Mouse (Mus musculus): ENCODE measurements at regions not wholly inside any gene's neighbourhood (a gene's known extent, or its start where the extent isn't known, plus 50 kb on each side); places are given as distances from the start of the nearest gene placed in this dataset.

DNA sequence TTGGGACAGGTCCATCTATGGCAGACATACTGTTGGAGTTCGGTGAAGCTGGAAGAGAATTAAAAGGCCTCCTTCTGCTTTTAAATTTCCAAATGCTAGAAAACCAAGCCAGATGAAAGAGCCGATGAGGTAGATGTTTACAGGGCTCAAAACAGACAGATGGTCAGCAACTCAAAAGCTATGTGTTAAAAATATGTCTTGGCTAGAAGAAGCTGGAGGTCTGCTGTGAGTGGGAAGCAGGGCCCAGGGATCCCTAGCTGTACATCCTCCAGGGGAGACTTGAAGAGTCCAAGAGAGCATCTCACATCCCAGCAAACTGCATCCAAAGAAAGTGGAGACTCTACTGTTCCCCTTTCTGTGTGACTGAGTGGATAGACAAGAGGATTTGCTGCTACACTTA lies 526.5 kb upstream of the Id2 start:
- ATAC-seq (replicated peaks; ENCODE audit: low FRiP score) = no peak
- Histone ChIP-seq H3K27ac (ENCODE audit: low read depth, low read length) (no peak overlapping the region), H3K4me1 (replicated peaks; ENCODE audit: control insufficient read depth, insufficient read depth, low read length) (no peaks in the 10 kb centered on the region), H3K9me3 (ENCODE audit: control insufficient read depth, low read length) (no peaks in the 10 kb centered on the region), H3K27me3 (replicated peaks; ENCODE audit: control insufficient read depth, insufficient read depth, low read length) (no peaks in the 10 kb centered on the region), H3K9ac (ENCODE audit: low read depth, low read length) (no peak overlapping the region), H3K4me2 (no peak overlapping the region), H3K4me3 (ENCODE audit: low read depth, low read length) (no peak overlapping the region), H3K36me3 (ENCODE audit: control insufficient read depth, insufficient read depth, low read length) (no peaks in the 10 kb centered on the region)
- no peak for DNase-seq (ENCODE audit: low spot score)
- 87% methylated on average over 2 of the region's 2 CpGs for WGBS

DNA sequence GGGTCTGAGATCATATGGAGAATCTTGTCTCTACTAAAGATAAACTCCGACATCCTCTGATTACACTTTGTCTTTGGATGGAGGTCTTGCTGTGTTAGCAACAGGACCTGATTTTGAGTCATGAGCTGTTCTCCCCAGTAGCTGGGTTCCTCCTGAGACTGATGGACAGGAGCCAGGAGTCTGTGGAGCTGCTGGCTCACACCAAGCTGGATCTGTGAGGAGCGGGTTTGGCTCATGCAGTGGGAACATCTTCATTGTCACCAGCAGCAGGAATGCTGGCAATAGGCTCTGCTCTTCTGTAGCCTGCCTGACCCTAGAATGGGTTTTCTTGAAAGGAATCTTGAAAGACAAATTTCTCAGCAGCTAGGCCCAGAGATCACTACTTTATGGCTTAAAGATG lies 524.2 kb upstream of the Id2 start:
- DNase-seq (ENCODE audit: low spot score) (no peak), ATAC-seq (replicated peaks; ENCODE audit: low FRiP score) (no peak)
- Histone ChIP-seq H3K4me3 (ENCODE audit: low read depth, low read length) (no peak overlapping the region), H3K9me3 (ENCODE audit: control insufficient read depth, low read length) (no peaks in the 10 kb centered on the region), H3K9ac (ENCODE audit: low read depth, low read length) (no peak overlapping the region), H3K4me2 (no peak overlapping the region), H3K36me3 (ENCODE audit: control insufficient read depth, insufficient read depth, low read length) (no peaks in the 10 kb centered on the region), H3K4me1 (replicated peaks; ENCODE audit: control insufficient read depth, insufficient read depth, low read length) (no peaks in the 10 kb centered on the region), H3K27ac (ENCODE audit: low read depth, low read length) (no peak overlapping the region), H3K27me3 (replicated peaks; ENCODE audit: control insufficient read depth, insufficient read depth, low read length) (no peaks in the 10 kb centered on the region)
- 88% methylated on average over 2 of the region's 2 CpGs for WGBS

DNA sequence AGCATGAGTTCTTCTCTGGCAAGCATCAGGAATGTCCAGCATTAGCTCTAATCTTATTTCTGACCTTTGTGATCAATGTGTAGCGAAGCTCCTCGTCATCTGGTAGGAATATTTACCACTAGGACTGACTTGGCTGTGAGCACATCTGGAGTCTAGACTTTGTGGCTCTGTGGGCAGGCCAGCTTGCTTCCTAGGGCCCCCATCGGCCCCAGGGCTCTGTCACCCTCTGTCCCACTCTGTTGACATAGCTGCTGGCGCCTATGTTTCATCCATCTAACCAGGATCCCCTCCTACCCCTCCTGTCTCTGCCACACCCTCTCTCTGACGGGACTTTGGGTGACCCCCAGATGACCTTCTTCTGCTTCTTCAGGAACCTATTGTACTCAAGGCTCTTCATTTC lies 520.6 kb upstream of the Id2 start:
- ATAC-seq (replicated peaks; ENCODE audit: low FRiP score) = no peak
- 43% methylated on average over 5 of the region's 5 CpGs for WGBS
- DNase-seq (ENCODE audit: low spot score) = no peak

DNA sequence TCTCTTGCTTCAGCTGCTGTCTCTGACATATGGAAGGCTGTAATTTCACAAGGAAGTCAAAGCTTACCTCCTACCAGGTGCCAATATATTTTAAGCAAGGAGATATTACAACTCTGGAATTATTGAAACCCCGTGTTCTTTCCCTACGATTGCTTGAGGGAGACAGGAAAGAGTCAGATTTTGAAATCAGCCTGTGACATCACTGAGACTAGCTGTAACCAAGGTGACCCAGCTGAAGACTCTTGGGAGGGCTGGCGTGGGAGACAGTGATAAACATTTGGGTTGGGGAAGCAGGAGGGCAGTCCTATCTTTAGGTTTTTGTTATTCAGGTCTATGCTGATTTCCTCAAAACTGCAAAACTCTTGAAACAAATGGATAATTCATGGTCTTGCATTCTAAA lies 518.4 kb upstream of the Id2 start:
- Histone ChIP-seq H3K36me3 (ENCODE audit: control insufficient read depth, insufficient read depth, low read length) (no peaks in the 10 kb centered on the region), H3K27ac (ENCODE audit: low read depth, low read length) (no peak overlapping the region), H3K9ac (ENCODE audit: low read depth, low read length) (no peak overlapping the region), H3K4me1 (replicated peaks; ENCODE audit: control insufficient read depth, insufficient read depth, low read length) (no peaks in the 10 kb centered on the region), H3K9me3 (ENCODE audit: control insufficient read depth, low read length) (no peaks in the 10 kb centered on the region), H3K4me3 (ENCODE audit: low read depth, low read length) (no peak overlapping the region), H3K27me3 (replicated peaks; ENCODE audit: control insufficient read depth, insufficient read depth, low read length) (no peaks in the 10 kb centered on the region), H3K4me2 (no peak overlapping the region)
- 55% methylated on average over 3 of the region's 3 CpGs for WGBS
- ATAC-seq (replicated peaks; ENCODE audit: low FRiP score) = no peak
- no peak for DNase-seq (ENCODE audit: low spot score)

More for the DNA sequence above, 520.6 kb upstream of the Id2 start:
- H3K36me3 ChIP-seq (ENCODE audit: control insufficient read depth, insufficient read depth, low read length) = no peaks in the 10 kb centered on the region
- H3K27me3 ChIP-seq (replicated peaks; ENCODE audit: control insufficient read depth, insufficient read depth, low read length) = no peaks in the 10 kb centered on the region
- no peak overlapping the region for H3K4me3 ChIP-seq (ENCODE audit: low read depth, low read length)
- no peak overlapping the region for H3K9ac ChIP-seq (ENCODE audit: low read depth, low read length)
- no peak overlapping the region for H3K4me2 ChIP-seq
- no peaks in the 10 kb centered on the region for H3K4me1 ChIP-seq (replicated peaks; ENCODE audit: control insufficient read depth, insufficient read depth, low read length)
- H3K27ac ChIP-seq (ENCODE audit: low read depth, low read length) = no peak overlapping the region
- H3K9me3 ChIP-seq (ENCODE audit: control insufficient read depth, low read length) = no peaks in the 10 kb centered on the region

DNA sequence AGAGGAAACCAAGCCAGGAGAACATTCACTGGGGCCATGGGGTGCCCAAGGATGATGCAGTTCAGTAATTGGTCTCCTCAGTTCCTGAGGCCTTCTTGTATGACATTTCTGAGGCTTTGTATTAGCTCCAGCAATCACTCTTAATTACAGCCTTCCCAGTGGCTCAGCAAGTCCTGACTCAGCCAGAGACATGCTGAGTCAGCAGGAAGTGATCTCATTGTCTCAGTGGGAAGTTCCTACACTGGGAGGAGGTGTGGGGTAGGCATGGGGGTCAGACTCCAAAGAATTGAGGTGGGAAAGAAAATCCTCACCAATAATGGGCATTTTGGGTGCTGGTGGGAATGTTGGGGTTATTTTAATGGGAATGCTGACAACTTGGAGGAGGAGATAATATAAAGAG lies 516.5 kb upstream of the Id2 start:
- no peak overlapping the region for H3K4me2 ChIP-seq
- no peaks in the 10 kb centered on the region for H3K36me3 ChIP-seq (ENCODE audit: control insufficient read depth, insufficient read depth, low read length)
- no peak overlapping the region for H3K27ac ChIP-seq (ENCODE audit: low read depth, low read length)
- DNase-seq (ENCODE audit: low spot score) = no peak
- no peaks in the 10 kb centered on the region for H3K27me3 ChIP-seq (replicated peaks; ENCODE audit: control insufficient read depth, insufficient read depth, low read length)
- H3K4me3 ChIP-seq (ENCODE audit: low read depth, low read length) = no peak overlapping the region
- H3K4me1 ChIP-seq (replicated peaks; ENCODE audit: control insufficient read depth, insufficient read depth, low read length) = no peaks in the 10 kb centered on the region
- H3K9me3 ChIP-seq (ENCODE audit: control insufficient read depth, low read length) = no peaks in the 10 kb centered on the region
- ATAC-seq (replicated peaks; ENCODE audit: low FRiP score) = no peak
- no peak overlapping the region for H3K9ac ChIP-seq (ENCODE audit: low read depth, low read length)

DNA sequence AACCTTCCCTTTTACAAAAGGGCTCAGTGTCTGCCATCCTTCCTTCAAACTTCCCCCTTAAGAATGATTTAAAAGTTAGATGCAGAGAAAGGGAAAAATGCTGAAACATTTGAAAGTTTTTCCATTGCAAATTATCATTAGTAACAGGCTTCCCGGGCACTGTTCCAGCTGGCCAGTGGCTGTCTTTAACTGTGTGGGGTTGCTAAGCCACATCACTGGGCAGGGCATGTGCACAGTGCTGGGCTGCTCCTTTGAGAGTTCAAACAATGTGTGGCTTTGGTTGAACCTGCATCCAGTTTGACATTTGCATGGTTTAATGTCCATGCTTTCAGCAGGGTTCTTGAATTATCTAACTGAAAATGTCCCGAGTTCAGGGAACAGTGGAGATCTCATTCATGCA lies 512.1 kb upstream of the Id2 start:
- WGBS = 68% methylated on average over 2 of the region's 2 CpGs
- no peaks in the 10 kb centered on the region for H3K9me3 ChIP-seq (ENCODE audit: control insufficient read depth, low read length)
- DNase-seq (ENCODE audit: low spot score) (no peak), ATAC-seq (replicated peaks; ENCODE audit: low FRiP score) (no peak)
- H3K4me1 ChIP-seq (replicated peaks; ENCODE audit: control insufficient read depth, insufficient read depth, low read length) = no peaks in the 10 kb centered on the region
- H3K36me3 ChIP-seq (ENCODE audit: control insufficient read depth, insufficient read depth, low read length) = no peaks in the 10 kb centered on the region
- H3K4me2 ChIP-seq = no peak overlapping the region
- H3K9ac ChIP-seq (ENCODE audit: low read depth, low read length) = no peak overlapping the region
- no peaks in the 10 kb centered on the region for H3K27me3 ChIP-seq (replicated peaks; ENCODE audit: control insufficient read depth, insufficient read depth, low read length)
- H3K27ac ChIP-seq (ENCODE audit: low read depth, low read length) = no peak overlapping the region
- no peak overlapping the region for H3K4me3 ChIP-seq (ENCODE audit: low read depth, low read length)

DNA sequence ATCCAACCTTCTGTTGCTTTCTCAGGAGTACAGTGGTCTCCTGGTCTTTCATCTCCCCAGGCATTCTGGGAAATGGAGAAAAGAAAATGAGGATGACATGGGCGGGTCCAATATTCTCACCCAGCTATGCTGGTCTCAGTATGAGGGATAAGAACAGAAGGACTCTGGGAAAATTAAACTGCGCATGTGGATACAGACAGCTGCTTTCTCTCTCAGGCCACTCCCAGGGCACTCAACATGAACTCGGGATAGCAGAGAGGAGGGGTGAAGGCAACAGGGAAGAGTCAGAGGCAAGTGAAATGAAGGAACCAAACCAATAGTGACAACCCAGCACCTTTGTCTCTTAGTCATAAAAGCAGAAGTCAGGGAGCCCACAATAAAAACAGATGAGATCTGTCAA lies 508.5 kb upstream of the Id2 start:
- no peaks in the 10 kb centered on the region for H3K4me1 ChIP-seq (replicated peaks; ENCODE audit: control insufficient read depth, insufficient read depth, low read length)
- no peak for DNase-seq (ENCODE audit: low spot score)
- no peak overlapping the region for H3K4me3 ChIP-seq (ENCODE audit: low read depth, low read length)
- H3K27ac ChIP-seq (ENCODE audit: low read depth, low read length) = no peak overlapping the region
- no peak overlapping the region for H3K4me2 ChIP-seq
- H3K36me3 ChIP-seq (ENCODE audit: control insufficient read depth, insufficient read depth, low read length) = no peaks in the 10 kb centered on the region
- no peak for ATAC-seq (replicated peaks; ENCODE audit: low FRiP score)
- no peaks in the 10 kb centered on the region for H3K9me3 ChIP-seq (ENCODE audit: control insufficient read depth, low read length)
- WGBS = 74% methylated on average over 3 of the region's 3 CpGs
- no peak overlapping the region for H3K9ac ChIP-seq (ENCODE audit: low read depth, low read length)
- H3K27me3 ChIP-seq (replicated peaks; ENCODE audit: control insufficient read depth, insufficient read depth, low read length) = no peaks in the 10 kb centered on the region

DNA sequence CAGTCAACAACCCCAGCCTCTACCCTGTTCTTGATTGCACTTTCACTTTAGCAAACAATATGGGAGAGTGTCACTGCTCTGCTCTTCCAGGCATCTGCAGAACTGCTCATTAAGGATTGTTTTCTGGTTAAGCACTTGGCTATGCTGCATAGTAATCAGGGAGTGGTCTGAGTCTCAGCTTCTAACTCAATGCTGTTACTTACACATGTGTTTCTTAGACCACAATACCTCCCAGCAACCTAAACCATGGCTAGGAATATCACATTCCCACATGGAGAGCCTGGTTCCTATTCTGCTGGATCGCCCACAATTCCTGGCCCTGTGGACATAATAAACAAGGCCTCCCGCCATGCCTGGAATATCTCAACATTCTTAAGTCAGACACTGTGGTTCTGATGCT lies 493.3 kb upstream of the Id2 start:
- no peak overlapping the region for H3K4me3 ChIP-seq (ENCODE audit: low read depth, low read length)
- no peaks in the 10 kb centered on the region for H3K36me3 ChIP-seq (ENCODE audit: control insufficient read depth, insufficient read depth, low read length)
- ATAC-seq (replicated peaks; ENCODE audit: low FRiP score) (no peak), DNase-seq (ENCODE audit: low spot score) (no peak)
- no peak overlapping the region for H3K4me2 ChIP-seq
- H3K27ac ChIP-seq (ENCODE audit: low read depth, low read length) = no peak overlapping the region
- no peaks in the 10 kb centered on the region for H3K9me3 ChIP-seq (ENCODE audit: control insufficient read depth, low read length)
- no peaks in the 10 kb centered on the region for H3K4me1 ChIP-seq (replicated peaks; ENCODE audit: control insufficient read depth, insufficient read depth, low read length)
- H3K9ac ChIP-seq (ENCODE audit: low read depth, low read length) = no peak overlapping the region
- WGBS = 81% methylated on average over 2 of the region's 2 CpGs
- H3K27me3 ChIP-seq (replicated peaks; ENCODE audit: control insufficient read depth, insufficient read depth, low read length) = no peaks in the 10 kb centered on the region

DNA sequence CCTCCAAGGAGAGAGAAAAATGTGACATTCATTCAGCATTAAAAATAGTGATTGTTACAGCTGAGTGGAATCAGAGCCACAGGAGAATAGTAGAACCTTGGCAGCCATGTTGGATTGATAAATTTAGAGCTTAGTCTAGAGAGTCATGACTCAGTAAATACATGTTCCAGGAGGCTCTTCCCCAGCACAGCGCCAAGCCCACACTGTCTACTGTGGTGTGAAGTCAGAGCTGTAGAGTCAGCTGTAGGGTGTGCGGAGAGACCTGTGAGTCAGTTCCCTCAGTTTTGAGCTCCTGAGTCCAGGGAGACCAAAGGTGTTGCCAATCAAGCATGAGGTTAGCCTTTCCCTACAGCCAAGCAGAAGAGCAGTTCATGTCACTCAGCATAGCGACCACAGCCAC lies 488.8 kb upstream of the Id2 start:
- DNase-seq (ENCODE audit: low spot score) = no peak
- Histone ChIP-seq H3K4me1 (replicated peaks; ENCODE audit: control insufficient read depth, insufficient read depth, low read length) (no peaks in the 10 kb centered on the region), H3K4me2 (no peak overlapping the region), H3K9me3 (ENCODE audit: control insufficient read depth, low read length) (no peaks in the 10 kb centered on the region), H3K27ac (ENCODE audit: low read depth, low read length) (no peak overlapping the region), H3K27me3 (replicated peaks; ENCODE audit: control insufficient read depth, insufficient read depth, low read length) (no peaks in the 10 kb centered on the region), H3K36me3 (ENCODE audit: control insufficient read depth, insufficient read depth, low read length) (no peaks in the 10 kb centered on the region), H3K4me3 (ENCODE audit: low read depth, low read length) (no peak overlapping the region), H3K9ac (ENCODE audit: low read depth, low read length) (no peak overlapping the region)
- 83% methylated on average over 3 of the region's 3 CpGs for WGBS
- ATAC-seq (replicated peaks; ENCODE audit: low FRiP score) = no peak
